Mouse (Mus musculus) midbrain, embryonic 10.5 days (tissue): Measurements from ENCODE around the gene Susd6. TPM values are rescaled to one million over a fixed set of nuclear protein-coding genes. Genes with fewer than 3 reads are reported as not detected.

Experiments
- DNase-seq: peaks from one replicate; pipeline ENCODE4 v3.0.0-alpha.2; 2017; ENCODE audit warnings: low spot score
- H3K27ac ChIP-seq: fragments of 300-500 bp; sonication (generic); replicated peaks from 2 replicates; pipeline ENCODE4 v1.5.1; 2016; ENCODE audit warnings: mild to moderate bottlenecking
- H3K27me3 ChIP-seq: fragments of 300-500 bp; sonication (generic); 2 replicates; pipeline ENCODE4 v1.6.1; 2016; ENCODE audit warnings: low read depth, mild to moderate bottlenecking; ENCODE audit not compliant: poor library complexity, severe bottlenecking
- H3K36me3 ChIP-seq: fragments of 300-500 bp; sonication (generic); 2 replicates; pipeline ENCODE4 v1.6.1; 2016; ENCODE audit warnings: mild to moderate bottlenecking, moderate library complexity
- H3K4me1 ChIP-seq: fragments of 300-500 bp; sonication (generic); 2 replicates; pipeline ENCODE4 v1.6.1; 2016
- H3K4me3 ChIP-seq: fragments of 300-500 bp; sonication (generic); 2 replicates; pipeline ENCODE4 v1.5.1; 2016; ENCODE audit warnings: mild to moderate bottlenecking, moderate library complexity
- H3K9me3 ChIP-seq: fragments of 300-500 bp; sonication (generic); replicated peaks from 2 replicates; pipeline ENCODE4 v1.6.1; 2016; ENCODE audit warnings: mild to moderate bottlenecking
- WGBS: fragments of 180-500 bp; shearing (Covaris S2); methylation state at CpG from one replicate; pipeline ENCODE4 v1.1.7; 2016; 5-methylcytosine and 5-hydroxymethylcytosine counted together
- polyA plus RNA-seq: library from polyadenylated mRNA; unstranded; fragments of >200 nt; fragmentation: Nextera tagmentation; extraction: Ambion mirVana; gene quantifications from 2 replicates; pipeline ENCODE4 v1.2.1, GENCODE M21; 2016

Gene Susd6
- polyA plus RNA-seq, 1 experiment from 2014 or later = 13.9 TPM

- no peaks in the 10 kb centered on the region for H3K27me3 ChIP-seq
- H3K9me3 ChIP-seq = no peaks in the 10 kb centered on the region
- 86% methylated on average over 4 of the region's 4 CpGs for WGBS
- peaks cover 18% of the 10 kb centered on the region for H3K4me1 ChIP-seq
- H3K36me3 ChIP-seq = no peaks in the 10 kb centered on the region
- DNase-seq = no peak
- no peak overlapping the region for H3K4me3 ChIP-seq
- no peak overlapping the region for H3K27ac ChIP-seq
Measured at GRCm38 (mm10) chr12:80821312-80822007, 31.1 kb downstream of the Susd6 start.

DNA sequence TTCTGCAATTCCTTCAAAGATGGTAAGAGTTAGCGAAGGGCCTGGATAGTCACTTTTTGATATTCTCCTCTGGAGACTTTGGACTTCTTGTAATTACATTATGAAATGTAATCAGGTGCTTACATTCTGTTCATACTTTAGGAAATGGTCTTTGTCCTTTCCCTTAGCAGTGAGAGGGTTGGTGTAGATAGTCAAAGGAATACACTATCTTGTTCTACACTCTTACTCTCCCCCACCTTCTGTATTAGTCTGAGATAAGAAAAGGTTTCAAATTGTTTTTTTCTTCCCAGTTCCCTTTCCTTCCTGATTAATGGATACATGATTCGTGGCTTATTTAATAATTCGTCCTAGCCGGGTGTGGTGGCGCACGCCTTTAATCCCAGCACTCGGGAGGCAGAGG, 32.2 kb downstream of the Susd6 start:
- H3K36me3 ChIP-seq = no peaks in the 10 kb centered on the region
- no peak overlapping the region for H3K4me3 ChIP-seq
- 92% methylated on average over 7 of the region's 7 CpGs for WGBS
- H3K27ac ChIP-seq = no peak overlapping the region
- H3K9me3 ChIP-seq = no peaks in the 10 kb centered on the region
- H3K4me1 ChIP-seq = peaks cover 10% of the 10 kb centered on the region
- DNase-seq = no peak
- H3K27me3 ChIP-seq = no peaks in the 10 kb centered on the region

DNA sequence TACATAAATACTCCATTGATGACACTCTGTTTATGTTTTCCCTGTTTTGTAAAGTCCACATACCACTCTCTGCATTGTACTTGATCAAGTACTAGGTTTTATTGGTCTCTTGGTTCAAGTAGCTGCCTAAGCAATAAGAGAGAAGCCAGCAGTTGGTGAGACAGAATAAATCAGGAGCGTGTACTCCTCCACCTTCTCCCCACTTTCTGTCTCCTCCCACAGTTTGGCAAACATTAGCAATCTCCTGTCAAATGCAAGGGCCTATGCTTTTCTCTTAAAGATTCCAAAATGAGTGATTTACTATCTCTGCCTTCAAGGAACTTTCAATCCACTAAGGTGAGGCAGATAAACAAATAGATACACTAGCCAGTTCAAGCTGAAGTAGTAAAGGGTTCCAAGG, 33.9 kb downstream of the Susd6 start:
- 89% methylated on average over 1 of the region's 1 CpGs for WGBS
- H3K27ac ChIP-seq = no peak overlapping the region
- peaks cover 8% of the 10 kb centered on the region for H3K4me1 ChIP-seq
- H3K4me3 ChIP-seq = no peak overlapping the region
- DNase-seq = no peak
- no peaks in the 10 kb centered on the region for H3K27me3 ChIP-seq
- H3K36me3 ChIP-seq = peaks cover 3% of the 10 kb centered on the region
- H3K9me3 ChIP-seq = no peaks in the 10 kb centered on the region

DNA sequence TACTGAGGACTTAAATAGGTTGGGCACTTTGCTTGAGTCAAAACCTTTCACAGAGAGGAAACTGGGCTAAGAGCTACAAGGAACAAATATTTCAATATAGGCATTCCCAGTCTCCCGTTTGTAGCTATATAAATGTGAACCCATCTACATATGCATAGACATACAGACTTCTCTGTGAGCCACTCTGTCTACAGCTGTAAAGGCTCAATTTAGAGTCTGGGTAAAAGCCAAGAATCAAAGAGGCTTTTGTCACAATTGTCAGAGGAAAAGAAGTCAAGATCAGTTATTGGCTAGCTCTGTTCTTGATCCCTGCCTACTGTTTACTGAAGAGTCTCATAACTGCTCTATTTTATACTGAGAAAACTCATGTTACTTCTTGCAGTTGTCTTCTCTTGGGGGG, 36.1 kb downstream of the Susd6 start:
- Histone ChIP-seq H3K27ac (no peak overlapping the region), H3K9me3 (no peaks in the 10 kb centered on the region), H3K4me3 (no peak overlapping the region), H3K4me1 (peaks cover 8% of the 10 kb centered on the region; the same call in 1 of the 2 replicates), H3K36me3 (peaks cover 10% of the 10 kb centered on the region), H3K27me3 (no peaks in the 10 kb centered on the region)
- DNase-seq = no peak
- WGBS = 88% methylated on average over 1 of the region's 1 CpGs

DNA sequence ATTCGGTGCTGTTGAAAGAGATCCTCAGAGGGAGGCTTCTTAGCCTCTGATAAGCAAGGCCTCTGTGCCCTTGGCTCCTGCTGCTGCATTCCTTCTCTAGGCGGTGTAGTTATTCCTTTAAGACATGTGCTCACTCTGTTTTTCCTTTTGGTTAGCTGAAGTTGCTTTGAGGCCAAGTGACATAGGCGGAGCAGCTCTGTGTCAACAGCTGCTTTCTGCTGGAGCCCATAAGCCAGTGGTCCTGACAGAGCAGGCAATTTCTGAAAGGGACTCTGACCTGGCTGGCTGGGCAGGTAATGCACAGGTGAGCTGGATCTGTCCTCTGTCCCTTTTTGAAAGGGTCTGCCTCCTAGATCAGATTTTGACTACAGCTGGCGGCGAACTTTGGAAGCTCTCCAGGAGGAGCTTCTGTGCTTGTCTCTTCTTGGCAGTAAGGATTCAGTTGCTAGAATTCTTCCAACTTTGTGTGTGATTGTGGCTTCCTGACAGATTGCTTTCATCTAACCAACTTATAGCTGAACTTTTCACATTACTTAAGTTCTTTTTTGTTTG, 37.2 kb downstream of the Susd6 start:
- H3K4me1 ChIP-seq = peaks cover 8% of the 10 kb centered on the region; the same call in 1 of the 2 replicates
- H3K36me3 ChIP-seq = peaks cover 10% of the 10 kb centered on the region
- no peak overlapping the region for H3K27ac ChIP-seq
- H3K27me3 ChIP-seq = no peaks in the 10 kb centered on the region
- DNase-seq = no peak
- H3K4me3 ChIP-seq = no peak overlapping the region
- no peaks in the 10 kb centered on the region for H3K9me3 ChIP-seq
- 80% methylated on average over 5 of the region's 5 CpGs for WGBS

DNA sequence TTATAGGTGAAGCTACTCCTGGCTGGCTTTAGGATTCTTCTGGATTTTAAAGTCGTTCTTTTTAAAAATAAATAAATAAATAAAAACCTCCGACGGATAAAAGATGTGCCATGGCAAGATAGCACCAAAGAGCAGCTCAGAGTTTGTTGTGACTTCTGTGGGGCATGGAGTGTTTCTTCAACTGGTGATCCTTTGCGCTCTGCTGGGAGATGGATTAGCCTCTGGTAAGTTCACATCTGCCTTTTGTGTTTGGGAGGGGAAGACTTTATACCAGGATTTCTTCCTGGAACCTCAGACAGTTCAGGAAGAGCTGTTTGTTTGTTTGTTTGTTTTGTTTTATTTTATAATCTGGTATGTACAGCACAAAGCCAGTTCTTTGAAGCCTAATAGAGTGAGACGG, 37.7 kb downstream of the Susd6 start:
- Histone ChIP-seq H3K4me3 (no peak overlapping the region), H3K36me3 (peaks cover 10% of the 10 kb centered on the region), H3K27ac (no peak overlapping the region), H3K27me3 (no peaks in the 10 kb centered on the region), H3K4me1 (peaks cover 8% of the 10 kb centered on the region; the same call in 1 of the 2 replicates), H3K9me3 (no peaks in the 10 kb centered on the region)
- DNase-seq = no peak
- 77% methylated on average over 5 of the region's 5 CpGs for WGBS

- H3K4me3 ChIP-seq = no peak overlapping the region
- no peak for DNase-seq
- 94% methylated on average over 2 of the region's 2 CpGs for WGBS
- no peaks in the 10 kb centered on the region for H3K9me3 ChIP-seq
- no peaks in the 10 kb centered on the region for H3K27me3 ChIP-seq
- H3K4me1 ChIP-seq = peaks cover 8% of the 10 kb centered on the region; the same call in 1 of the 2 replicates
- H3K27ac ChIP-seq = no peak overlapping the region
- peaks cover 10% of the 10 kb centered on the region for H3K36me3 ChIP-seq
Measured at GRCm38 (mm10) chr12:80828951-80829350, 38.6 kb downstream of the Susd6 start.

DNA sequence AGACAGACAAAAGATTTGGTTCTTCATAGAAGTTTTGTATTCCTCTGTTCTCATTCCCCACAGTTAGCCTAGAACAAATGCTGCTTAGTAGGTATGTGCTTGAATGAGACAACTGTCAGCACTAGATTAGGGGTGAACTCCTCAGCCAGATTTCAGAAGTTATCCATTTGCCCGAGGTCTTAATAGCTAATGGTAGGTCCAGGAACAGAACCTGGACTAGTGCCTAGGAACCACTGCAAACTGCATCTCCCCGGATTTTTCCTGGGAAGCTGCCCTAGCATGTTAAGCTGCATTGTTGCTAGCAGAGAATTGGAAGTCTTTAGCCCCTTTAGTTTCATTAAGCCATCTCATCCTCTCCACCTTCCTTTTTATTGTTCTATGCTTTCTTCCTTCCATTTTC, 39.9 kb downstream of the Susd6 start:
- Histone ChIP-seq H3K36me3 (peaks cover 10% of the 10 kb centered on the region), H3K27me3 (no peaks in the 10 kb centered on the region), H3K27ac (no peak overlapping the region), H3K4me1 (peaks cover 8% of the 10 kb centered on the region; the same call in 1 of the 2 replicates), H3K4me3 (no peak overlapping the region), H3K9me3 (no peaks in the 10 kb centered on the region)
- no peak for DNase-seq
- WGBS = 79% methylated on average over 2 of the region's 2 CpGs

- no peak overlapping the region for H3K4me3 ChIP-seq
- H3K4me1 ChIP-seq = peaks cover 8% of the 10 kb centered on the region; the same call in 1 of the 2 replicates
- H3K36me3 ChIP-seq = peaks cover 10% of the 10 kb centered on the region
- no peaks in the 10 kb centered on the region for H3K9me3 ChIP-seq
- DNase-seq = no peak
- H3K27me3 ChIP-seq = no peaks in the 10 kb centered on the region
- WGBS = 89% methylated on average over 2 of the region's 2 CpGs
- H3K27ac ChIP-seq = no peak overlapping the region
Measured at GRCm38 (mm10) chr12:80830820-80831219, 40.5 kb downstream of the Susd6 start.

- H3K4me3 ChIP-seq = no peak overlapping the region
- no peak for DNase-seq
- peaks cover 10% of the 10 kb centered on the region for H3K36me3 ChIP-seq
- no peaks in the 10 kb centered on the region for H3K9me3 ChIP-seq
- WGBS = 80% methylated on average over 1 of the region's 1 CpGs
- no peaks in the 10 kb centered on the region for H3K27me3 ChIP-seq
- H3K4me1 ChIP-seq = no peaks in the 10 kb centered on the region
- H3K27ac ChIP-seq = no peak overlapping the region
Measured at GRCm38 (mm10) chr12:80832313-80832712, 42.0 kb downstream of the Susd6 start.

DNA sequence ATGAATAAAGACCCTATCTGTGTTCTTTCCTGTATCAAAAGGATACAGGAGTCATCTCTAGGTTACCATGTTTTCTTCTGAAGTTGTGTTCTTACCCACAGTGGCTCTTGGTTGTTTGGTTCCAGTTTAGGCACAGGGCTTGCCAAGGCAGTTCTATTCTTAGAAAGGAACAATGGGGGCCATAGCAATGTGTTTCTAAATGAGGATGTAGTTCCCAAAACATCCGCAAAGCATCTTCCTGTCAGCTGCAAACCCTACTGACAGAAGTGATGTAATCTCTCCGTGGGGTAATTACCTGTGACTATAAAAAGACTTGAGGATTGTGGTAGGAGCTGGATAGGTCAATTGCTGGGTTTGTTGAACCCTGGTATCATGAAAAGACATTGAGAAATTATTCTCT, 43.2 kb downstream of the Susd6 start:
- H3K27me3 ChIP-seq = no peaks in the 10 kb centered on the region
- H3K36me3 ChIP-seq = peaks cover 8% of the 10 kb centered on the region
- DNase-seq = no peak
- H3K27ac ChIP-seq = no peak overlapping the region
- no peak overlapping the region for H3K4me3 ChIP-seq
- H3K4me1 ChIP-seq = 0 out of 2 replicates have a peak, but pooled peaks cover 3% of the 10 kb centered on the region
- WGBS = 82% methylated on average over 2 of the region's 2 CpGs
- H3K9me3 ChIP-seq = no peaks in the 10 kb centered on the region

DNA sequence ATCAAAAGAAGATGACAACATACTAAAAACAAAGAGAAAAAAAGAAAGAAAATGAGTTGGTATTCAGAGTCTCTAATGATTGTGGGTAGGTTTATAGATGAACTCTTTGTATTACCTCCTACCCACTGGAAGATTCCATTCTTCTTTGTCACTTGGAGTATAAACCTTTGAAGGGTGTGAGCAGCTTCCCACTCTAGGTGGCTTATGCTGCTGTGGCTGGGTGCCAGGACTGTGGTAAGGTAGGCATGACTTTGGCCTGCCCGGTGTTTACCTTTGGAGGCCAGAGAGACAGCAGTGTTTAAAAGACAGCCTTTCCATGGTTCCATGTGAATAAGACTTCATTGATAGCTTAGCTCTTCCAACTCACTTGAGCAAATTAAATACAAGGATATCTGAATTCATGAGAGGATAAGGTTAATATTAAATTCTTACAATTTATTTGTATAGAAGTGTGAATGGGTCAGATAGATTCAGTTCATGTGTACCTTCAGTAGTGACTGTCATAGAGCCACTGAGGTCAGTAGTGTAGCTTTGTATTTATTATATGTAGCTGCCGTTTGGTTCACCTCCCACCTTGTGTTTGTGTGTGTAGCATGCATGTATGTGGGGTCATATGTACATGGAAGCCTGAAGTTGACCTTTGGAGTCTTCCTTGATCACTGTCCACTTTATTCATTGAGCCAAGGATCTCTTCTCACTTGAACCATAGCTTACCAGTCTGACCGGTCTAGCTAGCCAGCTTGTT, 44.0 kb downstream of the Susd6 start:
- DNase-seq = no peak
- Histone ChIP-seq H3K9me3 (no peaks in the 10 kb centered on the region), H3K36me3 (peaks cover 6% of the 10 kb centered on the region), H3K27ac (no peak overlapping the region), H3K4me1 (0 out of 2 replicates have a peak, but pooled peaks cover 3% of the 10 kb centered on the region), H3K4me3 (no peak overlapping the region), H3K27me3 (no peaks in the 10 kb centered on the region)
- 95% methylated on average over 3 of the region's 3 CpGs for WGBS
